21 mouse cellular contexts compared by ENCODE assay signal in the genomic region with DNA sequence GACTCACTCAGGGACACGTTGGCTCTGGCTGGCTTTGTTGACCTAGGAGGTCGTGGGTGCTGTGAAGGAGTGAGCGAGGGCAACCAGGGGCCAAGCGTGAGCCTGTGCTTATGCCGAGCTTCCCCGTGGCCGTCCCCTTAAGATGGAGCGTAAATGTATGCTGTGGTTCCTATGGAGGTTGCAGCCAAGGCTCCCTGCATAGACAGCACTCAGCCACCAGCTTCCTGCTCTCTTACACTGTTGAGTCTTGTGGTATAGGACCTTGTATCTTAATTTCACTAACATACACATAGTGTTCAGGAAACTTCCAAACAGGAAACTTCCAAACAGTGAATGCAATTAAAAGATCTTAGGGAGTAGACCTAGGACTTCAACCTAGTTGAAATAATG. TPM values are rescaled to one million over a fixed set of nuclear protein-coding genes. Genes with fewer than 3 reads are reported as not detected.
DNase-seq lines count a peak whose midpoint lies in the region; ATAC-seq and TF ChIP-seq lines count a peak whose summit lies in the region.
"Had no signal": no experiment of that assay in that cellular context is flagged by ENCODE, and none has a peak within 500 bp of the region (broad histone marks: within the 10 kb centered on the region; RNA-seq: fewer than 3 reads in every experiment).

No protein-coding gene starts in this region.

- H3K4me3 ChIP-seq in hindbrain, embryonic 14.5 days (replicated peaks; ENCODE audit: low read length): no peak overlapping the region
- no peak overlapping the region for H3K4me3 ChIP-seq in hindbrain, embryonic 12.5 days
- no peak overlapping the region for H3K4me3 ChIP-seq in liver, embryonic 12.5 days
- no peak overlapping the region for H3K4me3 ChIP-seq in liver, postnatal 0 days (ENCODE audit: low read depth, low read length)
- H3K4me3 ChIP-seq in intestine, embryonic 16.5 days (ENCODE audit: low read length): no peak overlapping the region
- H3K4me3 ChIP-seq: embryonic facial prominence, embryonic 12.5 days; liver, embryonic 13.5 days had no signal

- H3K27me3 ChIP-seq in hindbrain, embryonic 14.5 days (ENCODE audit: control insufficient read depth, insufficient read depth, low read length): no peaks in the 10 kb centered on the region
- no peaks in the 10 kb centered on the region for H3K27me3 ChIP-seq in hindbrain, embryonic 12.5 days
- H3K27me3 ChIP-seq in liver, embryonic 12.5 days (replicated peaks): no peaks in the 10 kb centered on the region
- no peaks in the 10 kb centered on the region for H3K27me3 ChIP-seq in liver, postnatal 0 days (ENCODE audit: insufficient read depth, low read length)
- H3K27me3 ChIP-seq in intestine, embryonic 16.5 days (replicated peaks; ENCODE audit: control insufficient read depth, insufficient read depth, low read length): no peaks in the 10 kb centered on the region
- H3K27me3 ChIP-seq: embryonic facial prominence, embryonic 12.5 days; liver, embryonic 13.5 days had no signal

- H3K4me2 ChIP-seq in hindbrain, embryonic 14.5 days (replicated peaks): no peak overlapping the region
- no peak overlapping the region for H3K4me2 ChIP-seq in hindbrain, embryonic 12.5 days (replicated peaks)
- no peak overlapping the region for H3K4me2 ChIP-seq in liver, embryonic 12.5 days
- H3K4me2 ChIP-seq in liver, postnatal 0 days (ENCODE audit: low read depth, low read length): no peak overlapping the region
- H3K4me2 ChIP-seq in intestine, embryonic 16.5 days (ENCODE audit: low read depth, low read length): no peak overlapping the region
- H3K4me2 ChIP-seq: embryonic facial prominence, embryonic 12.5 days; liver, embryonic 13.5 days; midbrain, embryonic 11.5 days had no signal

- no peak for TF ChIP-seq EP300 in liver, postnatal 0 days (IDR thresholded peaks at IDR 0.05; ENCODE audit: low read depth)

- ATAC-seq in hindbrain, embryonic 14.5 days (ENCODE audit: low FRiP score): 0 out of 2 replicates have a peak, but pooled peaks have one; percentile 3
- ATAC-seq in hindbrain, embryonic 12.5 days (ENCODE audit: low FRiP score): no peak
- no peak for ATAC-seq in liver, embryonic 12.5 days
- no peak for ATAC-seq in liver, postnatal 0 days
- peak; percentile 80 for ATAC-seq in intestine, embryonic 16.5 days
- ATAC-seq: CD4-positive, CD25-positive, alpha-beta regulatory T cell, adult 4 months had no signal

- H3K9ac ChIP-seq in hindbrain, embryonic 14.5 days: no peak overlapping the region
- no peak overlapping the region for H3K9ac ChIP-seq in hindbrain, embryonic 12.5 days
- H3K9ac ChIP-seq in liver, embryonic 12.5 days: no peak overlapping the region
- H3K9ac ChIP-seq in liver, postnatal 0 days (replicated peaks): no peak overlapping the region
- H3K9ac ChIP-seq in intestine, embryonic 16.5 days (ENCODE audit: low read depth, low read length): peak overlapping the region; percentile 19; the same call in 1 of the 2 replicates
- H3K9ac ChIP-seq: embryonic facial prominence, embryonic 12.5 days had no signal

- DNase-seq in adrenal gland, postnatal 10 days: peak; percentile 0
- DNase-seq in adrenal gland, adult (ENCODE audit: inconsistent age in 2 of 2, low spot score in 1 of 2): no peak
- no peak for DNase-seq in hindbrain, embryonic 14.5 days (ENCODE audit: low spot score)
- DNase-seq in liver, postnatal 0 days: no peak
- no peak for DNase-seq in testis, postnatal 10 days (ENCODE audit: low spot score)
- DNase-seq: adrenal gland, postnatal 14 days; cerebellum, adult 11-12 months; cerebellum, postnatal 25 days; heart, adult 18-20 months; kidney, adult 9 months; left cerebral cortex, postnatal 4 days; liver, embryonic 13.5 days; lung, postnatal 10 days; right cerebral cortex, postnatal 25 days; thymus, adult 2 months had no signal

- 56% methylated on average over 8 of the region's 8 CpGs for WGBS in hindbrain, embryonic 14.5 days
- WGBS in hindbrain, embryonic 12.5 days: 61% methylated on average over 8 of the region's 8 CpGs
- WGBS in liver, embryonic 12.5 days (ENCODE audit: insufficient replicate concordance): 85% methylated on average over 8 of the region's 8 CpGs
- WGBS in liver, postnatal 0 days (ENCODE audit: insufficient replicate concordance): 78% methylated on average over 8 of the region's 8 CpGs
- 63% methylated on average over 8 of the region's 8 CpGs for WGBS in intestine, embryonic 16.5 days

- no peak for TF ChIP-seq CTCF in liver, postnatal 0 days (IDR thresholded peaks at IDR 0.05; ENCODE audit: low read depth)

- no peaks in the 10 kb centered on the region for H3K4me1 ChIP-seq in hindbrain, embryonic 14.5 days (replicated peaks; ENCODE audit: control insufficient read depth, insufficient read depth, low read length)
- 0 out of 2 replicates have a peak, but pooled peaks cover 2% of the 10 kb centered on the region for H3K4me1 ChIP-seq in hindbrain, embryonic 12.5 days
- H3K4me1 ChIP-seq in liver, embryonic 12.5 days: peaks cover 85% of the 10 kb centered on the region
- H3K4me1 ChIP-seq in liver, postnatal 0 days (ENCODE audit: insufficient read depth): peaks cover 4% of the 10 kb centered on the region
- H3K4me1 ChIP-seq in intestine, embryonic 16.5 days (ENCODE audit: control insufficient read depth, insufficient read depth, low read length): peaks cover 12% of the 10 kb centered on the region; the same call in 1 of the 2 replicates
- H3K4me1 ChIP-seq: embryonic facial prominence, embryonic 12.5 days had no signal

- peaks cover 20% of the 10 kb centered on the region for H3K36me3 ChIP-seq in hindbrain, embryonic 14.5 days (replicated peaks; ENCODE audit: control insufficient read depth, insufficient read depth)
- peaks cover 9% of the 10 kb centered on the region for H3K36me3 ChIP-seq in hindbrain, embryonic 12.5 days
- peaks cover 98% of the 10 kb centered on the region for H3K36me3 ChIP-seq in liver, embryonic 12.5 days
- H3K36me3 ChIP-seq in liver, postnatal 0 days (replicated peaks; ENCODE audit: insufficient read depth, low read length): peaks cover 71% of the 10 kb centered on the region
- H3K36me3 ChIP-seq in intestine, embryonic 16.5 days (ENCODE audit: control insufficient read depth, insufficient read depth, low read length): peaks cover 9% of the 10 kb centered on the region; the same call in 1 of the 2 replicates

- no peaks in the 10 kb centered on the region for H3K9me3 ChIP-seq in hindbrain, embryonic 14.5 days (ENCODE audit: control insufficient read depth, low read length)
- H3K9me3 ChIP-seq in hindbrain, embryonic 12.5 days (replicated peaks): no peaks in the 10 kb centered on the region
- H3K9me3 ChIP-seq in liver, embryonic 12.5 days (replicated peaks): no peaks in the 10 kb centered on the region
- H3K9me3 ChIP-seq in liver, postnatal 0 days (ENCODE audit: low read length): no peaks in the 10 kb centered on the region
- no peaks in the 10 kb centered on the region for H3K9me3 ChIP-seq in intestine, embryonic 16.5 days (ENCODE audit: control insufficient read depth, low read length)
- H3K9me3 ChIP-seq: embryonic facial prominence, embryonic 12.5 days; liver, embryonic 13.5 days had no signal

- H3K27ac ChIP-seq in hindbrain, embryonic 14.5 days: no peak overlapping the region
- H3K27ac ChIP-seq in hindbrain, embryonic 12.5 days: no peak overlapping the region
- H3K27ac ChIP-seq in liver, embryonic 12.5 days: peak overlapping the region; percentile 45
- no peak overlapping the region for H3K27ac ChIP-seq in liver, postnatal 0 days (ENCODE audit: low read depth)
- H3K27ac ChIP-seq in intestine, embryonic 16.5 days (ENCODE audit: low read length): peak overlapping the region; percentile 91
- H3K27ac ChIP-seq: embryonic facial prominence, embryonic 12.5 days had no signal

RNA-seq across cellular contexts. Expression of a gene that starts 17.6 kb away (rescaled TPM):
- 10 to 100 TPM; 74.0 to 74.3 TPM for total RNA-seq in adrenal gland, postnatal 10 days (2021)
- 37.8 and 38.4 TPM in 2 replicates for polyA plus RNA-seq in hindbrain, embryonic 14.5 days (2014; fragmentation: Nextera tagmentation; extraction: Ambion mirVana)
- 39.0 and 43.1 TPM in 2 replicates for polyA plus RNA-seq in hindbrain, embryonic 12.5 days (2016; fragmentation: Nextera tagmentation; extraction: Ambion mirVana)
- polyA plus RNA-seq in liver, embryonic 12.5 days (2016; fragmentation: Nextera tagmentation; extraction: Ambion mirVana): 139 and 143 TPM in 2 replicates
- polyA plus RNA-seq in liver, postnatal 0 days (2015; fragmentation: Nextera tagmentation; extraction: Ambion mirVana): 57.6 and 59.0 TPM in 2 replicates
- 19.7 and 44.7 TPM in 2 replicates for polyA plus RNA-seq in intestine, embryonic 16.5 days (2015; fragmentation: Nextera tagmentation; extraction: Ambion mirVana)

RNA-seq across cellular contexts. Expression of a gene that starts 51.7 kb away (rescaled TPM):
- 10 to 100 TPM; 19.2 to 22.5 TPM for total RNA-seq in adrenal gland, postnatal 10 days (2021)
- polyA plus RNA-seq in hindbrain, embryonic 14.5 days (2014; fragmentation: Nextera tagmentation; extraction: Ambion mirVana): 7.6 and 8.5 TPM in 2 replicates
- 3.0 and 3.4 TPM in 2 replicates for polyA plus RNA-seq in hindbrain, embryonic 12.5 days (2016; fragmentation: Nextera tagmentation; extraction: Ambion mirVana)
- polyA plus RNA-seq in liver, embryonic 12.5 days (2016; fragmentation: Nextera tagmentation; extraction: Ambion mirVana): 1.4 and 2.2 TPM in 2 replicates
- polyA plus RNA-seq in liver, postnatal 0 days (2015; fragmentation: Nextera tagmentation; extraction: Ambion mirVana): 1.5 and 1.8 TPM in 2 replicates
- 3.1 and 3.6 TPM in 2 replicates for polyA plus RNA-seq in intestine, embryonic 16.5 days (2015; fragmentation: Nextera tagmentation; extraction: Ambion mirVana)

Comparison
In these comparisons a context has a peak if more than half of its experiments do, and no peak if none do; other contexts are left out.
1. ATAC-seq: peak in hindbrain, embryonic 14.5 days (single experiment) and intestine, embryonic 16.5 days (single experiment); none in hindbrain, embryonic 12.5 days (single experiment), liver, embryonic 12.5 days (single experiment) and liver, postnatal 0 days (single experiment).
2. H3K27ac ChIP-seq: peak in liver, embryonic 12.5 days (single experiment) and intestine, embryonic 16.5 days (single experiment); none in hindbrain, embryonic 14.5 days (single experiment), hindbrain, embryonic 12.5 days (single experiment) and liver, postnatal 0 days (single experiment).